Mouse (Mus musculus): Measurements from ENCODE around the gene Cog6.

The Cog6 gene

GRCm38 (mm10) chr3:53016436-53017340 lies at the start of gene Cog6:
TSS of gene Cog6 (minus strand) at chr3:53017237.
- peak; percentile 87 for DNase-seq

GRCm38 (mm10) chr3:53066095-53066372 lies 49.0 kb upstream of the Cog6 start:
- DNase-seq = no peak

- no peak for DNase-seq
Observed at GRCm38 (mm10) chr3:53065267-53066094, 48.4 kb upstream of the Cog6 start.

- no peak for DNase-seq
Observed at GRCm38 (mm10) chr3:53063423-53064147, 46.5 kb upstream of the Cog6 start.

- DNase-seq = no peak
Observed at GRCm38 (mm10) chr3:53059959-53060358, 42.9 kb upstream of the Cog6 start.

GRCm38 (mm10) chr3:53056430-53056829 lies 39.4 kb upstream of the Cog6 start:
- DNase-seq = no peak

- DNase-seq = no peak
Observed at GRCm38 (mm10) chr3:53052385-53052784, 35.3 kb upstream of the Cog6 start.

- no peak for DNase-seq
Observed at GRCm38 (mm10) chr3:53046371-53046770, 29.3 kb upstream of the Cog6 start.

GRCm38 (mm10) chr3:53045697-53046096 lies 28.7 kb upstream of the Cog6 start:
- DNase-seq = no peak

GRCm38 (mm10) chr3:53044682-53045299 lies 27.8 kb upstream of the Cog6 start:
- no peak for DNase-seq

- no peak for DNase-seq
Observed at GRCm38 (mm10) chr3:53044238-53044637, 27.2 kb upstream of the Cog6 start.

GRCm38 (mm10) chr3:53043206-53043780 lies 26.3 kb upstream of the Cog6 start:
- DNase-seq = no peak

GRCm38 (mm10) chr3:53042240-53042567 lies 25.2 kb upstream of the Cog6 start:
- no peak for DNase-seq

GRCm38 (mm10) chr3:53041411-53042239 lies 24.6 kb upstream of the Cog6 start, which contains the start of gene Lhfp:
TSS of gene Lhfp (plus strand) at chr3:53041528.
- peak; percentile 30 for DNase-seq

- DNase-seq = no peak
Observed at GRCm38 (mm10) chr3:53040593-53041410, 23.8 kb upstream of the Cog6 start.

GRCm38 (mm10) chr3:53039746-53040145 lies 22.7 kb upstream of the Cog6 start:
- DNase-seq = no peak

- no peak for DNase-seq
Observed at GRCm38 (mm10) chr3:53038913-53039312, 21.9 kb upstream of the Cog6 start.

GRCm38 (mm10) chr3:53036941-53037340 lies 19.9 kb upstream of the Cog6 start:
- DNase-seq = no peak

- DNase-seq = no peak
Observed at GRCm38 (mm10) chr3:53036076-53036475, 19.0 kb upstream of the Cog6 start.

GRCm38 (mm10) chr3:53033448-53033847 lies 16.4 kb upstream of the Cog6 start:
- DNase-seq = peak; percentile 29

GRCm38 (mm10) chr3:53032432-53032831 lies 15.4 kb upstream of the Cog6 start:
- peak; percentile 57 for DNase-seq
